Mouse (Mus musculus) embryonic facial prominence, embryonic 15.5 days (tissue): ENCODE data around the gene Prp2. TPM values are rescaled to one million over a fixed set of nuclear protein-coding genes. Genes with fewer than 3 reads are reported as not detected.
"Not testable (repeated sequence)": the region's sequence is repeated elsewhere in the genome, so short reads cannot be mapped to it uniquely, and the experiment has no call there.

ENCODE experiments used
- ATAC-seq: fragments of 200-750 bp; cut with Nextera tagmentation; 2 replicates; pipeline ENCODE4 v1.8.0; 2017; ENCODE audit warnings: low read depth, moderate TSS enrichment; ENCODE audit not compliant: insufficient number of reproducible peaks, low FRiP score, low TSS enrichment
- H3K27ac ChIP-seq: fragments of 300-500 bp; sonication (generic); replicated peaks from 2 replicates; pipeline ENCODE4 v1.5.1; 2015; ENCODE audit warnings: mild to moderate bottlenecking, inconsistent platforms
- H3K27me3 ChIP-seq: fragments of 300-500 bp; sonication (generic); 2 replicates; pipeline ENCODE4 v1.6.1; 2015; ENCODE audit warnings: inconsistent platforms
- H3K36me3 ChIP-seq: fragments of 300-500 bp; sonication (generic); 2 replicates; pipeline ENCODE4 v1.6.1; 2015; ENCODE audit warnings: mild to moderate bottlenecking, inconsistent platforms
- H3K4me1 ChIP-seq: fragments of 300-500 bp; sonication (generic); 2 replicates; pipeline ENCODE4 v1.6.1; 2015; ENCODE audit warnings: inconsistent platforms
- H3K4me2 ChIP-seq: fragments of 300-500 bp; sonication (generic); replicated peaks from 2 replicates; pipeline ENCODE4 v1.6.1; 2015; ENCODE audit warnings: mild to moderate bottlenecking, inconsistent platforms
- H3K4me3 ChIP-seq: fragments of 300-500 bp; sonication (generic); replicated peaks from 2 replicates; pipeline ENCODE4 v1.5.1; 2015; ENCODE audit warnings: mild to moderate bottlenecking, inconsistent platforms
- H3K9ac ChIP-seq: fragments of 300-500 bp; sonication (generic); 2 replicates; pipeline ENCODE4 v1.6.1; 2015; ENCODE audit warnings: inconsistent platforms
- H3K9me3 ChIP-seq: fragments of 300-500 bp; sonication (generic); replicated peaks from 2 replicates; pipeline ENCODE4 v1.6.1; 2016; ENCODE audit warnings: inconsistent platforms
- WGBS: fragments of 180-500 bp; shearing (Covaris S2); methylation state at CpG from one replicate; pipeline ENCODE4 v1.1.7; 2015; 5-methylcytosine and 5-hydroxymethylcytosine counted together
- polyA plus RNA-seq: library from polyadenylated mRNA; unstranded; fragments of >200 nt; fragmentation: Nextera tagmentation; extraction: Ambion mirVana; gene quantifications from 2 replicates; pipeline ENCODE4 v1.2.1, GENCODE M21; 2015

Gene Prp2
- not detected in 2 replicates for polyA plus RNA-seq

- not testable (repeated sequence) for ATAC-seq, H3K9me3 ChIP-seq, H3K4me1 ChIP-seq, H3K4me2 ChIP-seq, H3K27me3 ChIP-seq, H3K4me3 ChIP-seq, H3K36me3 ChIP-seq, H3K9ac ChIP-seq, H3K27ac ChIP-seq
- 65% methylated on average over 2 of the region's 2 CpGs for WGBS
Observed at GRCm38 (mm10) chr6:132595613-132596012, at the start of gene Prp2. Prp2 (plus strand) TSS chr6:132595913.

DNA sequence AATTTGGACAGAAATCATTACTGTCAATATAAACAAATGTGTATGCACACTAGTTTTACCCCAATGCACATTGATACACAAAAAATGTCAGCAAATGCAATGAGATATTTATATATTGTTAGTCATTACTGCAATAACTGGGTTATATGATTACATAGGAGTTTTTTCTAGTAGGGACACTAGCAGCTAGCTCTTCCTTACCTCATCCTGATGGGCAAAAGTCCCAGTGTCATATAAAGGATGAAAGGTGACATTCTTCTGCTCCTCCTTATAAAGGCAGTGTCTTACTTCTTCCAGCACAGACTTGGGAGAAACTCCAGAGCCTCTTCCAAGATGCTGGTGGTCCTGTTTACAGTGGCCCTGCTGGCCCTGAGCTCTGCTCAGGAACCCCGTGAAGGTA is 26.2 kb upstream of the Prp2 start, which contains the start of gene Prh1:
Gene Prh1, plus strand, starts transcription at position 301 of the 400 bp plus-strand sequence.
- not testable (repeated sequence) for H3K4me3 ChIP-seq, H3K4me1 ChIP-seq, H3K36me3 ChIP-seq, ATAC-seq, H3K4me2 ChIP-seq, H3K9ac ChIP-seq, H3K27me3 ChIP-seq, H3K27ac ChIP-seq, H3K9me3 ChIP-seq
- 67% methylated on average over 1 of the region's 1 CpGs for WGBS

DNA sequence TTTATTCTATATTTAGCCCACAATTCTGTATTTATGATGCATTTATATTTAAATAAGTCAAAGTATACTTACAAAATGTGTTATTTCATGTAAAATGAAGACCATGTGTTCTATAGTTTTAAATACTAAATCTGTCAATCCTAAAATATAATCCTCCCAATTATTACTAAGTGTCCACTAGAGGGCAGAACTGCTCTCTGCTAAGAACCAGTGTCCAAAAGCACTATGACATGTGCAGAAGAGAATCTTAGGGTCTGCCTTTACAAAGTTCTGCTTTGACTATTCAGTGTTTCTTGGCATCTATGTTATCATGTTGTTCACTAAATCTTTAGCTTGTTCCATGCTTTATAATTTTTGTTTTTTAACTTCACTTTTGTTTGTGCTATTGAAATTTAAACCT is 53.7 kb downstream of the Prp2 start:
- Histone ChIP-seq H3K27me3 (no peaks in the 10 kb centered on the region), H3K9ac (no peak overlapping the region), H3K9me3 (no peaks in the 10 kb centered on the region), H3K27ac (no peak overlapping the region), H3K4me3 (no peak overlapping the region), H3K4me1 (no peaks in the 10 kb centered on the region), H3K4me2 (no peak overlapping the region), H3K36me3 (no peaks in the 10 kb centered on the region)
- no peak for ATAC-seq

Other genes starting within 250 kb of the Prp2 start
- not detected in 2 replicates for gene Gm8882, start 231.8 kb upstream of the Prp2 start, polyA plus RNA-seq
- gene Prh1, start 26.1 kb upstream of the Prp2 start, polyA plus RNA-seq = not detected in 2 replicates
- not detected in 2 replicates for gene A630073D07Rik, start 55.6 kb downstream of the Prp2 start, polyA plus RNA-seq
- gene Tas2r120, start 61.0 kb downstream of the Prp2 start, polyA plus RNA-seq = not detected in 2 replicates
- gene Tas2r121, start 105.1 kb downstream of the Prp2 start, polyA plus RNA-seq = not detected in 2 replicates
- gene Tas2r122, start 116.0 kb downstream of the Prp2 start, polyA plus RNA-seq = not detected in 2 replicates
- not detected in 2 replicates for gene Tas2r115, start 142.1 kb downstream of the Prp2 start, polyA plus RNA-seq
- not detected in 2 replicates for gene Tas2r124, start 158.8 kb downstream of the Prp2 start, polyA plus RNA-seq
- not detected in 2 replicates for gene Tas2r102, start 166.2 kb downstream of the Prp2 start, polyA plus RNA-seq
- gene Tas2r136, start 182.2 kb downstream of the Prp2 start, polyA plus RNA-seq = not detected in 2 replicates
- gene Tas2r117, start 206.9 kb downstream of the Prp2 start, polyA plus RNA-seq = not detected in 2 replicates